Mouse (Mus musculus) kidney, postnatal 14 days (tissue): Measurements from ENCODE around the gene Gm20388.

Source experiments
- DNase-seq: peaks from one replicate; pipeline ENCODE4 v3.0.0; 2022; ENCODE audit warnings: mixed read lengths

The Gm20388 gene

GRCm38 (mm10) chr8:122460524-122461472 is 2550.2 kb downstream of the Gm20388 start, which contains the start of gene Snai3:
Gene Snai3 (minus strand): TSS chr8:122460733.
- DNase-seq = peak; percentile 87

GRCm38 (mm10) chr8:122461473-122462148 is 2551.0 kb downstream of the Gm20388 start:
- DNase-seq = no peak

- no peak for DNase-seq
Observed at GRCm38 (mm10) chr8:122462510-122462909, 2551.9 kb downstream of the Gm20388 start.

- no peak for DNase-seq
Observed at GRCm38 (mm10) chr8:122463651-122464640, 2553.3 kb downstream of the Gm20388 start.

GRCm38 (mm10) chr8:122464985-122465384 is 2554.3 kb downstream of the Gm20388 start:
- DNase-seq = no peak

- DNase-seq = no peak
Observed at GRCm38 (mm10) chr8:122467816-122468215, 2557.2 kb downstream of the Gm20388 start.

- DNase-seq = no peak
Observed at GRCm38 (mm10) chr8:122469407-122469806, 2558.8 kb downstream of the Gm20388 start.

- DNase-seq = no peak
Observed at GRCm38 (mm10) chr8:122469965-122470364, 2559.3 kb downstream of the Gm20388 start.

DNA sequence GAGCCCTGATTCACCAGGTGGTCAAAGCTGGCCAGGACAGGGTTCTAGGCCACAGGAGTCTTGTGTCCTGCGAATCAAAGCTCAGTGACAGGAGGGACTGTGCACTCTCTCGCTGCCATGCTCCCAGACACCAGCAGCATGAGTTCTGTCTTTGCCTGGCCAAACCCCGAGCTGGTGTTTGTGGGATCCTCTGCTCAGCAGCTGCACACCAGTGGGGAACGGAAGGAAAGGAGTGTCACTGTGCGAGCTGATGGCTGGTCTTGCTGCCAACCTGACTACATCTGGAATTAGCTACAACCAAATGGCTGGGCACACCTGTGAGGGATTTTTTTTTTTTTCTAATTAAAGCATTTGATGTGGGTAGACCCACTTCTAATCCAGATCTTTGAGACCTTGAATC is 2560.1 kb downstream of the Gm20388 start:
- DNase-seq = no peak

GRCm38 (mm10) chr8:122473911-122474421 is 2563.3 kb downstream of the Gm20388 start:
- DNase-seq = no peak

GRCm38 (mm10) chr8:122474951-122475560 is 2564.4 kb downstream of the Gm20388 start:
- peak; percentile 70 for DNase-seq

DNA sequence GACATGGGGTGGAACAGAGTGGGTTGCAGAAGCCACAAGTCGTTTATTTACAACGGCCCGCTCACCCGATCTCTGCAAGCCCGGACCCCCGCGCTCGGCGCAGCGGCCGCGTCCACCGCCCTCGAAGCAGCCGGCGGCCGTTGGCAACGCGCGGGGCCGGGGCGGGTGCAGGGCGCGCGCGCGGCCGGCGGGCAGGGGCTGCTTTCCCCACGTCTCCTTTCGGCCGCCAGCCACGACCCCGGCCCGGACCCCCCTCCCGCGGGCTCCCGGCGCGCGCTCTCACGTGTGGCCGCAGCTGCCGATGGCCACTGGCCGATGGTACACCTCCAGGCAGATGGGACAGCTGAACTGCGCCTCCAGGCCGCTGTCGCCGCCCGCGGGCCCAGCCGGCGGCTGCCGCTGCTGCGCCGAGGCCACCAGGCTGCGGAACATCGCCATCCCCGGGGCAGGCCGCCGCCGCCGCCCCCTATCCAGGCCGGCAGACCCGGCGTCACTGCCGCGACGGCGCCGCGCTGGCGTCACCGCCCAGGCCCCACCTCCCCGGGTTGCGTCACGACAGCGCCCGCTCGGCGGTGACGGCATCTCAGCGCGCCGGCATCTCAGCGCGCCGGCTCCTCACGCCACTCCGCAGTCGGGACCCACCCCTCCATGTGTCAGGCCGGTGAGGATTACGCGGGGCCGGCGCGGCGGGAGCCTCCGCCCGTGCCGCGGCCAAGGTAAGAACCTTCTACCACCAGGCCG is 2565.1 kb downstream of the Gm20388 start, which contains the start of the genes Rnf166 and Ctu2:
Gene Rnf166 (minus strand): TSS at position 485 of the 741 bp plus-strand sequence.
Gene Ctu2 (plus strand): TSS at position 564 of the 741 bp plus-strand sequence.
- peak; percentile 96 for DNase-seq

DNA sequence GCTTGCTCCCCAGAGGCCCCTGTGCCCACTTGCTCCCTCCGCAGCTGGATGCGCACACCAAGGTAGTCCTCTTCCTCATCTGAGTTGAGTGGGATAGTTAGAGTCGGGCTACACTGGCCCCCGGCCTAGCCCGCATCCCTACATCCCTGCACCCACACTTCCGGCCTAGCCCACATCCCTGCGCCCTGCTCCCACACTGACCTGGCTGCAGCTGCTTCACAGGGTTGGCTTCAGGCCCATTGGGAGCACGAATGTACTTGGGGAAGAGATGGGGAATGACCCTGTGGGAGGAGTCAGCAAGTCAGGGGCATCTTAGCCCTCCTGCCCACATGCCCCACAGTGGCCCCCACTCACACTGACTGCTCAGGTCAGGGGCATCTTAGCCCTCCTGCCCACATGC is 2571.8 kb downstream of the Gm20388 start:
- DNase-seq = no peak

GRCm38 (mm10) chr8:122483877-122484276 is 2573.2 kb downstream of the Gm20388 start:
- DNase-seq = no peak

GRCm38 (mm10) chr8:122484831-122485230 is 2574.2 kb downstream of the Gm20388 start:
- no peak for DNase-seq

DNA sequence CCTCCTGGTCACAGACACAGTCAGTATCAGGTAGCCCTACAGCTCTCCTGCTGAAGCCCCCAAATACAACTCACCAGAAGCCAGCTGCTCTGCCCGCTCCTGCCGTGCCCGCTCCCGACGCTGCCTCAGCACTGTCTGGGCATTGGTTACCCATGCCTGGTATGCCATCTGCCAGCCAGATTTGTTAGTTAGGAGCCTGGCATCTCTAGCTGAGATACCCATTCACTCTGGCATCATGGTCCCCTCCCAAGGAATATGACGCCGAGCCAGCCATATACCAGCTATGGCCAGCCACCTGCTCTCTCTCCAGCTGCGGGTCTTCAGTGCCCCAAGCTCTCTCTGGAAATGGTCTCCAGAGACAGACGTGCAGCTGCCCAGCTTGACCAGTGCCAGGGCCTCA is 2577.7 kb downstream of the Gm20388 start:
- no peak for DNase-seq

- DNase-seq = peak; percentile 60
Observed at GRCm38 (mm10) chr8:122497016-122497734, 2586.5 kb downstream of the Gm20388 start.

- DNase-seq = no peak
Observed at GRCm38 (mm10) chr8:122497912-122498311, 2587.3 kb downstream of the Gm20388 start.

GRCm38 (mm10) chr8:122500856-122501255 is 2590.2 kb downstream of the Gm20388 start:
- peak; percentile 87 for DNase-seq

DNA sequence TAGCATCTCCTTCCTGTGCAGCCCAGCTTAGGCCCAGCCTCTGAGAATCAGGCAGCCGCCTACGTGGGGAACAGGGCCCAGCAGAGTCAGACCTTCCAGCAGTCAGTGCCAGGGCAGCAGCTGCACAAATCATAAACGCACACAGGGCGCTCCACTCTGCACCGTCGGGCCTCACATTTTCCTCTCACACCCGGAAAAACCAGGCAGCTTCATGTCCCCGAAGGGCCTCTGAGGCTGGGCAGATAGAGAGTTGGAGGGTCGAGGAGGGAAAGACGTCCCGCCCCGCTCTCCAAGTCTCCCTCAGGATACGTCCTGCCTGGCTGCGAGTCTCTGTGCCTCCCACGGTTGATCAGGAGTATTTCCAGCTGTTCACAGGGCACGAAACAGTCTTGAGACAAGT is 2600.9 kb downstream of the Gm20388 start:
- DNase-seq = no peak
